Mouse (Mus musculus): ENCODE data around the gene Cmtm3.

DNA sequence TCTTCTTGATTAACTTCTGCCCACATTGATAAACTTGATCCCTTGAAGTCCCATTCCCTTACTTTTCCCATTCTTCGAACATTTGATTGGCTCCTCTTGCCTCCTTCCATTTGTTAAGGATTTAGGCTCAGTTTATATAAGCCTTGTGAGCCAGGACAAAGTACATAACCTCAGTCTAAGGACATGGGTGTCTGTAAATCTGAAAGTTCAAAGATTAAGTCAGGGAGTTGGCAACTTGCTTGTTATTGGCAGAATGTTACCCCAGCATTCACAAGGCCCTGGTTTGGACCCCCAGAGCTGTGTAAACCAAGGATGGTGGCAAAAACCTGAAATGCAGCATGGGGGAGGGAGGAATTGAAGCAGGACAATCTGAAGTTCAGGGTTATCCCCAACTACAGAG lies 44.8 kb upstream of the Cmtm3 start:
- TF ChIP-seq POLR2A (IDR thresholded peaks at IDR 0.05; ENCODE audit: extremely low read depth, insufficient read depth, low read length) (no peak), CTCF (IDR thresholded peaks at IDR 0.05; ENCODE audit: low read depth, low read length) (no peak)
